Mouse (Mus musculus): Measurements from ENCODE around the gene Idi1.
"Not testable (repeated sequence)": the region's sequence is repeated elsewhere in the genome, so short reads cannot be mapped to it uniquely, and the experiment has no call there.

Gene Idi1

DNA sequence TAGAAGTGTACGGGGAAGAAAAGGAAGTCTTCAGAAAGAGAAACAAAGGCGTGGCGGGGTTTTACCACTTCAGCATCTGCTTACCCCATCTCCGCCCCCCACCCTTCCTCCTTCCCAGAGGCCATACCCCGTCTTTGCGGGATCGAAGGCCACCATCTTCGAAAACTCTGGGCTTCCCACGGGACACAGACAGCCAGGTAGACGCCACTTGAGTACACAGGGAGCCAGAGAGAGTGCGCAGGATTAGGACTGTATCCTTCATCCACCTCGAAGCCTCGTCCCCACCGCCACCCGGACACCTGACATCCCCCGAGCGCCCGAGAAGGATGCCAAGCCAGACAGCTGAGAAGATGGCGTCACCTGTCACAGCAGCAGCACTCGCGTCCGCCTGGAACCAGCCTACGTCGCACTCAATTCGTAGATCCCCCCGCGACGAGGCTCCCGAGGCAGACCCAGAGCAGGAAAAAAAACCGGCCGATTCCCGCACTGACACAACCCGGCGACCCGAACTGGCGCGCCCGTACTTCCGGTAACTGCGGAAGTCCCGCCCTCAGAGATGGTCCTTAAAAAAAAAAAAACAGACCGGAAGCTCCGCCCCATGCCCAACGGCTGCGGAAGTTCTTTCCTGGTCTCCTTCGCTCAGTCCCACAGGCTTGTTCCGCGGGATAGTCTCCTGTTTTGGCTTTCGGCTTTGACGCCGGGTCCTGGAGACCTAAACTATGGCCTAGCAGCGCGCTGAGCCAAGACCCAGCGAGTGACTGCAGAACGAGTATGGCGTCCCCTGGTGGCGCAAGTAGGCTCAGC is 14.6 kb upstream of the Idi1 start:
- Histone ChIP-seq H3K36me3 (ENCODE audit: insufficient read depth, low read length) (peaks cover 14% of the 10 kb centered on the region), H3K4me1 (replicated peaks; ENCODE audit: low read depth, low read length) (peaks cover 41% of the 10 kb centered on the region), H3K27me3 (ENCODE audit: insufficient read depth, low read length) (no peaks in the 10 kb centered on the region), H3K9me3 (ENCODE audit: low read length) (no peaks in the 10 kb centered on the region), H3K4me3 (replicated peaks; ENCODE audit: low read length) (peak overlapping the region; percentile 97)
- TF ChIP-seq NANOG (IDR thresholded peaks at IDR 0.05; ENCODE audit: borderline replicate concordance, low read length) (no peak), CTCF (conservative IDR thresholded peaks at IDR 0.05; ENCODE audit: low read length) (peak; percentile 100)

DNA sequence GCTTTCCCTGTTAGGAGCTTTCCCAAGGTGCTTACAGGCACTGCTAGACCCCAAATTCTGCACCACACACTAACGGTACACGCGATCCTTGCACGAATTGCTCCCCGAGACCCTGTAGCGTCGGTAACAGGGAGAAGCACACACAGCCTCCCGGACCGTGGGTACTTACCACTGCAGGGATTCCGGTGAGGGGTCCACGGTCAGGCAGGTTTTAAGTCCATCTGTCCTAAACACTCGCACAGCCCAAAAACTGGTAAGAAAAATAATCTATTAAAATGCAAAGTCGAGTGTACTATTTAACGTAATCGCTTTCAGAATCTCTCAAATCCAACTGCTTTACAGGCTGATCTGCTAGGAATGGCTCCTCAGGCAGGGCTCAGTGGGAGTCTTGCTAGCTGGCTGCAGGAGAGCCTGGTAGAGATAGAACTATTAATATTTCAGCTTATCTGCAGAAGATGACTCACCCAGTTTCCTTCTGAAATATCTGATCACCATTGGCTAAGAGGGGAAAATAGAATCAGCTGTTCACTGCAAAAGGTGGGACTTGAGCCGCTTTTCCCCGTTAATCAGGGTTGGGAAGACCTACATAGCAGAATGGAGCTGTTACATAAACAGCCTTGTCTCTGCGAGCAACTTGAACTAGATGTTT is 13.9 kb upstream of the Idi1 start, which contains the start of gene Wdr37:
Wdr37 (minus strand) TSS at position 596 of the 649 bp plus-strand sequence.
- H3K9me3 ChIP-seq (ENCODE audit: low read length): no peaks in the 10 kb centered on the region
- H3K4me1 ChIP-seq (replicated peaks; ENCODE audit: low read depth, low read length): peaks cover 41% of the 10 kb centered on the region
- H3K27me3 ChIP-seq (ENCODE audit: insufficient read depth, low read length): no peaks in the 10 kb centered on the region
- TF ChIP-seq CTCF (conservative IDR thresholded peaks at IDR 0.05; ENCODE audit: low read length) (no peak), NANOG (IDR thresholded peaks at IDR 0.05; ENCODE audit: borderline replicate concordance, low read length) (no peak), POU5F1 (IDR thresholded peaks at IDR 0.05; ENCODE audit: borderline replicate concordance, low read length) (no peak)
- H3K36me3 ChIP-seq (ENCODE audit: insufficient read depth, low read length): peaks cover 8% of the 10 kb centered on the region
- H3K4me3 ChIP-seq (replicated peaks; ENCODE audit: low read length): peak within 1 kb of the TSS; percentile 97

DNA sequence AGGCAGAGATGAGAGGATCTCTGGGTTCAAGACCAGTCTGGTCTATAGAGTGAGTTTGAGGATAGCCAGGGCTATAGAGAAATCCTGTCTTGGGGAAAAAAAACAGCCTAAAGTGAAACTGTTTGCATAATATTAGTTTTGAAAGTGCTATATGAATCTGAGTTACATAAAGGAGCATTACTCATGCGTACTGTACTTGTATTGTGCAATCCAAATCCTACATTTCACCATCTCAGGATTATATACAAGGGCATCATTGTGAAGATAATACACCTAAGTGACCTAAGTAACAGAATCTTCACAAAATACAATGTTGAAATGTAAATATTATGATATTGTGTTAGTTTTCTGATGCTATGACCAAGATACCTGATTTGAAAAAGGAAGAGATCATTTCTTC is 11.5 kb upstream of the Idi1 start:
- no peak overlapping the region for H3K4me3 ChIP-seq (replicated peaks; ENCODE audit: low read length)
- H3K9me3 ChIP-seq (ENCODE audit: low read length): no peaks in the 10 kb centered on the region
- no peaks in the 10 kb centered on the region for H3K27me3 ChIP-seq (ENCODE audit: insufficient read depth, low read length)
- H3K36me3 ChIP-seq (ENCODE audit: insufficient read depth, low read length): no peaks in the 10 kb centered on the region
- H3K4me1 ChIP-seq (replicated peaks; ENCODE audit: low read depth, low read length): peaks cover 26% of the 10 kb centered on the region
- no peak for TF ChIP-seq NANOG (IDR thresholded peaks at IDR 0.05; ENCODE audit: borderline replicate concordance, low read length)
- no peak for TF ChIP-seq POU5F1 (IDR thresholded peaks at IDR 0.05; ENCODE audit: borderline replicate concordance, low read length)
- no peak for TF ChIP-seq CTCF (conservative IDR thresholded peaks at IDR 0.05; ENCODE audit: low read length)

DNA sequence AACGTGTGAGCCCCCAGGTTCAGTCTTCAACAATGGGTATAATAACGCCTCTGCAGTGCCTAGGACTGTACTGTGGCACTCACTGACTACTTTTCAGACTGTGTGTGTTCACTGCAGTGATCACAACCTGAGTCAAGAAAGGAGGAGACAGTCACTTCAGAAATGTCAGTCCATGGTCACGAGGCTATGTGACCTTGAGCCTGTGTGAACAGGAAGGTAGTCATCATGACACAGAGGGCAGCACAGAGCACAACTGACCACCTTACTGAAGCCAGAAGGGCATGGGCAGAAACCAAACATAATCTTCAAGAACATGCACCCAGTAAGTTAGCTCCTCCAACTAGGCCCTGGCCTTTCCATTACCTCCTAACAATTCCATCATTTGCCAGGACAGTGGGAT is 3.7 kb upstream of the Idi1 start:
- H3K4me1 ChIP-seq (replicated peaks; ENCODE audit: low read depth, low read length): peaks cover 9% of the 10 kb centered on the region
- H3K36me3 ChIP-seq (ENCODE audit: insufficient read depth, low read length): no peaks in the 10 kb centered on the region
- TF ChIP-seq CTCF (conservative IDR thresholded peaks at IDR 0.05; ENCODE audit: low read length) (no peak), NANOG (IDR thresholded peaks at IDR 0.05; ENCODE audit: borderline replicate concordance, low read length) (no peak), POU5F1 (IDR thresholded peaks at IDR 0.05; ENCODE audit: borderline replicate concordance, low read length) (no peak)
- no peak overlapping the region for H3K4me3 ChIP-seq (replicated peaks; ENCODE audit: low read length)
- no peaks in the 10 kb centered on the region for H3K27me3 ChIP-seq (ENCODE audit: insufficient read depth, low read length)
- H3K9me3 ChIP-seq (ENCODE audit: low read length): no peaks in the 10 kb centered on the region

DNA sequence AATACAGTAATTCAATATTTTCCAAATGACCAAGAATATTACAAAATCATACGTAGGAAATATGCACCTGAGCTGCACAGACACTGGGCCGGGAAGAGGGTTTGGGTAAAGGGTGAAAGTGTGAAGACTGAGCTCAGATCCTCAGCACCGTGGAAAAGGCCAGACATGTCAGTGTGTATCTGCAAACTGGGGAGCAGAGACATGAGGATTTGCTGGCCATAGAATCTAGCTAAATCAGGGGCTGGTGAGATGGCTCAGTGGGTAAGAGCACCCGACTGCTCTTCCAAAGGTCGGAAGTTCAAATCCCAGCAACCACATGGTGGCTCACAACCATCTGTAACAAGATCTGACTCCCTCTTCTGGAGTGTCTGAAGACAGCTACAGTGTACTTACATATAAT is 1.4 kb upstream of the Idi1 start:
- Histone ChIP-seq H3K4me1 (replicated peaks; ENCODE audit: low read depth, low read length) (peaks cover 21% of the 10 kb centered on the region), H3K36me3 (ENCODE audit: insufficient read depth, low read length) (peaks cover 21% of the 10 kb centered on the region)
- not testable (repeated sequence) for H3K9me3 ChIP-seq (ENCODE audit: low read length); H3K4me3 ChIP-seq (replicated peaks; ENCODE audit: low read length); H3K27me3 ChIP-seq (ENCODE audit: insufficient read depth, low read length)

DNA sequence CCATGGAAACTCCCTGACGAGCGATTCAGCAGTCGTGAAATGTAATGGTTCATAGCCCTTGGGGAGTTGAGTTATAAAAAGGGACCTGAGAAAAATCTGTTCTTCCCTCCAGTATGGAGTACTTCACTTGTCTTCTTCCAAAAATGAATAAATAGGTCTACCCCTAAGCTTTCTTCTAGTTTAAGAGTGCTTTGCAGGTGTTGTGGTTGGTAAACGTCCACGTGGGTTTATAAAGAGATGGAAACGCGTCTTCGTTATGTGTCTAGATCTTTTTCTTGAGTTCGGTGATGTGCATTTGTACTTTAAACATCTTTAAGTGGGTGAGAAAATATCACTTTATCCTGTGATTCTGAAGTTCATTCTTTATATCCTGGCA is 872 bp downstream of the Idi1 start:
- TF ChIP-seq NANOG (IDR thresholded peaks at IDR 0.05; ENCODE audit: borderline replicate concordance, low read length) (no peak), CTCF (conservative IDR thresholded peaks at IDR 0.05; ENCODE audit: low read length) (no peak), POU5F1 (IDR thresholded peaks at IDR 0.05; ENCODE audit: borderline replicate concordance, low read length) (no peak)
- H3K4me1 ChIP-seq (replicated peaks; ENCODE audit: low read depth, low read length): peaks cover 21% of the 10 kb centered on the region
- no peaks in the 10 kb centered on the region for H3K9me3 ChIP-seq (ENCODE audit: low read length)
- peak overlapping the region; percentile 97 for H3K4me3 ChIP-seq (replicated peaks; ENCODE audit: low read length)
- H3K36me3 ChIP-seq (ENCODE audit: insufficient read depth, low read length): peaks cover 35% of the 10 kb centered on the region
- H3K27me3 ChIP-seq (ENCODE audit: insufficient read depth, low read length): no peaks in the 10 kb centered on the region

DNA sequence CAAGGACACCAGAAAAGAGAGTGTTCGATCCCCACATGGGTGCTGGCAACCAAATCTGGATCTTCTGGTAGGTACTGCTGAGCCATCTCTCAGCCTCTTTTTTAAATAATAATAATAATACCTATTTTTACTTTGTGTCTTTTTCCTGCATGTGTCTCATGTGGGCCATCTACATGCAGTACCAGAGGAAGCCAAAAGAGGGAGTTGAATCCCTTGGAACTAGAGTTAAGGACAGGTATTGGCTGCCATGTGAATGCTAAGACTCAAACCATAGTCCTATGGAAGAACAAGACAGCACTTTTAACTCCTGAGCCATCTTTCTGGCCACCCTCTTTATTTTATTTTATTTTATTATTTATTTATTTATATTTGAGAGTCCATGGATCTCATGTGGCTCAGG is 3.3 kb downstream of the Idi1 start:
- H3K4me1 ChIP-seq (replicated peaks; ENCODE audit: low read depth, low read length): peaks cover 21% of the 10 kb centered on the region
- H3K9me3 ChIP-seq (ENCODE audit: low read length): peaks cover 10% of the 10 kb centered on the region
- TF ChIP-seq CTCF (conservative IDR thresholded peaks at IDR 0.05; ENCODE audit: low read length): peak; percentile 82
- TF ChIP-seq POU5F1 (IDR thresholded peaks at IDR 0.05; ENCODE audit: borderline replicate concordance, low read length): no peak
- TF ChIP-seq NANOG (IDR thresholded peaks at IDR 0.05; ENCODE audit: borderline replicate concordance, low read length): no peak
- no peak overlapping the region for H3K4me3 ChIP-seq (replicated peaks; ENCODE audit: low read length)
- H3K36me3 ChIP-seq (ENCODE audit: insufficient read depth, low read length): peaks cover 49% of the 10 kb centered on the region
- no peaks in the 10 kb centered on the region for H3K27me3 ChIP-seq (ENCODE audit: insufficient read depth, low read length)

DNA sequence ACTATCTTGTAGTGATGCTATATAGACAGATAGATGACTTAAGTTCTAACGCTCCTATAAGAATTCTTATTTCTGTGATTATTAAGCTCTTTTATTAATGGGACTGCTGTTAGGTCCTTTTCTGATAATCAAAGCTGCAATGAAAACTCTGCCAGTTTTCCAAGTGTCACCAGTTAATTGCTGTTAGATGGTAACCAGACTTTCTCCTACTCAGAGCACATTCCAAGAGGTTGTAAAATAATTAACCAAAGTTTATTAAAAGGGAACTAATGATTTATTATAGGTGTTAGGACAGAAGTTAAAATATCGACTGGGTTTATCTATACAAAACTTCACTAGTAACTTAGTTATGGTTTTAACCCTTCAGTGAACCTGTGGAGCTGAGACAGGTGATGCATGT is 20.7 kb downstream of the Idi1 start:
- peaks cover 74% of the 10 kb centered on the region for H3K9me3 ChIP-seq (ENCODE audit: low read length)
- H3K36me3 ChIP-seq (ENCODE audit: insufficient read depth, low read length); H3K27me3 ChIP-seq (ENCODE audit: insufficient read depth, low read length); H3K4me1 ChIP-seq (replicated peaks; ENCODE audit: low read depth, low read length); H3K4me3 ChIP-seq (replicated peaks; ENCODE audit: low read length): not testable (repeated sequence)

DNA sequence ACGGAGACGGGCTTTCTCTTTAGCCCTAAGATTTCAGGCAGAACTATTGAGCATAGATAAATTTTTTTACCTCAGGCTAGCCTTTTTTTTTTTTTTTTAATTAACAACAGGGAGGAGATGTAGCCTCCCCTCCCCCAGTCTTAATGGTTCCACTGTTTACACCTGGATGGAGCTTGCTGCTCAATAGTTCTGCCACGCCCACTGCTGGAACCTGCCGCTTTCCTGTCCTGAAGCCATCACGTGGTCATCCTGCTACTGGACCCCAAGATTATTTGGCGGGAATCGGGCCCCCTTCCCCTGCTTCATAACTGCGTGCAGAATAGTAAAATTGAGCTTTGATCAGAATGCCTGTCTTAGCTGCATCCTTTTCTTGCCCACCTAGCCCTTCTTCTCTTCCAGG is 28.6 kb downstream of the Idi1 start:
- H3K36me3 ChIP-seq (ENCODE audit: insufficient read depth, low read length); H3K27me3 ChIP-seq (ENCODE audit: insufficient read depth, low read length): not testable (repeated sequence)

More for the DNA sequence above, 28.6 kb downstream of the Idi1 start:
- not testable (repeated sequence) for H3K4me1 ChIP-seq (replicated peaks; ENCODE audit: low read depth, low read length); H3K4me3 ChIP-seq (replicated peaks; ENCODE audit: low read length)
- H3K9me3 ChIP-seq (ENCODE audit: low read length): peaks cover 56% of the 10 kb centered on the region
